Mouse (Mus musculus): ENCODE measurements around the gene Podxl2. TPM values are rescaled to one million over a fixed set of nuclear protein-coding genes. Genes with fewer than 3 reads are reported as not detected.

Gene Podxl2
- polyA plus RNA-seq, 1 experiment from 2014 or later, result 54.2 TPM

DNA sequence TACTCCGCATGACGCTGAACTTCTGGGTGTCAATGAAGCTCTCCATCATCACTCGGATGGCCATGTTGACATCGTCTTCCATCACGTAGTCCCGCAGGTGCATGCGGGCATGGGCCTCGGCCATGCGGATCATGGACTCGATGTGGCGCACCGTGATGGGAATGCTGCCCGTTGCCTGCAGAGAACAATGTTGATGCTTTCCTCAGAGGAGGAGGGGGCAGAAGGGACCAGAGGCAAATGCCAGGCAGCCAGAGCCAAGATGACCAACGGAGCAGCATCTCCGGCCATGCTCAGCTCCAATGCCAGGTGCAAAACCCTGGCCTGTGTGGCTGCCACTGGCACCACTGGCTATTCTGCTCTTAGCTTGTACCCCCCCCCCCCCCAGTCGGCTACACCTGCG lies 9.8 kb upstream of the Podxl2 start:
- Histone ChIP-seq H3K9ac (ENCODE audit: low read depth, low read length) (no peak overlapping the region), H3K27me3 (ENCODE audit: insufficient read depth, low read length) (no peaks in the 10 kb centered on the region), H3K4me2 (ENCODE audit: low read length) (no peak overlapping the region), H3K36me3 (ENCODE audit: insufficient read depth, low read length) (peaks cover 64% of the 10 kb centered on the region), H3K9me3 (replicated peaks; ENCODE audit: low read length) (no peaks in the 10 kb centered on the region), H3K27ac (no peak overlapping the region), H3K4me3 (replicated peaks; ENCODE audit: low read depth, low read length) (no peak overlapping the region), H3K4me1 (replicated peaks; ENCODE audit: insufficient read depth, low read length) (no peaks in the 10 kb centered on the region)
- TF ChIP-seq CTCF (IDR thresholded peaks at IDR 0.05; ENCODE audit: low read depth), result no peak
- 96% methylated on average over 17 of the region's 17 CpGs for WGBS
- ATAC-seq (replicated peaks; ENCODE audit: low FRiP score, low read depth), result no peak
- DNase-seq (ENCODE audit: low spot score), result no peak

DNA sequence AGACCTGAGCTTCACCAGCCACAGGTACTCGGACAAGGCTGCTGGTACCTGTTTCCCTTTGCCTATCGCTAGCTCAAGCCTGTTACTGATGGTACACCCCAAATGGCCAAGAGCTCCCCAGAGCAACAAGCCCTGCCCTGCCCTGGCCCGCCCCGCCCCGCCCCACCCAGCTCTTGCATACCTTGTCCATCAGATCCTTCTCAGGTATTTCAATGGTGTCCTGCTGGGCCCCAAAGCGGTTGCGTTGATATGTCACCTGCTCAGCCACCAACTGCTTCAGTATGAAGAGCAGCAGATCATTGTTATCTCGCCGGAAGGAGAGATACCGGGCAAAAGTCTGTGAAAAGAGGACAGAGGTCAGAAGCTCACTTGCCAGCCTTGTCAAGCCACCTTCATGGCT lies 9.4 kb upstream of the Podxl2 start:
- H3K27ac ChIP-seq, result no peak overlapping the region
- no peak for TF ChIP-seq CTCF (IDR thresholded peaks at IDR 0.05; ENCODE audit: low read depth)
- WGBS, result 91% methylated on average over 10 of the region's 10 CpGs
- no peaks in the 10 kb centered on the region for H3K4me1 ChIP-seq (replicated peaks; ENCODE audit: insufficient read depth, low read length)
- no peaks in the 10 kb centered on the region for H3K9me3 ChIP-seq (replicated peaks; ENCODE audit: low read length)
- H3K9ac ChIP-seq (ENCODE audit: low read depth, low read length), result no peak overlapping the region
- H3K36me3 ChIP-seq (ENCODE audit: insufficient read depth, low read length), result peaks cover 60% of the 10 kb centered on the region
- no peak overlapping the region for H3K4me3 ChIP-seq (replicated peaks; ENCODE audit: low read depth, low read length)
- no peak overlapping the region for H3K4me2 ChIP-seq (ENCODE audit: low read length)
- ATAC-seq (replicated peaks; ENCODE audit: low FRiP score, low read depth), result no peak
- no peak for DNase-seq (ENCODE audit: low spot score)
- H3K27me3 ChIP-seq (ENCODE audit: insufficient read depth, low read length), result no peaks in the 10 kb centered on the region

DNA sequence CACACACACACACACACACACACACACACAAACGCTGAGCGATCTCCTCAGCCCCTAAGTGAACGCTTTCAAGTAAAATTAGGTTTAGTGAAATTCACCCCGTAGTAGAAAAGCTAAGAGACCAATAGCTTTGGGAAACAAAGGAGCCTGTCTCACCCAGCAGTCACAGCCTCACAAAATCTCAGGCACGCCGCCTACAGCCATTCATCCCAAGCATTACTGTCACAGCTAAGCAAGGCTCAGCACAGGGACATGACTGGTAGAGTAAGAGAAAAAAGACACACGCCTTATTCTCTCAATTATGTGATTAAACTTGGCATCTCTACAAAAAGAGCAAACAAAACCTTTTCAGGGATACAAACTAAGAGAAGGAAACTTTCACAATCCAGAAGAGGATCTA lies 6.5 kb upstream of the Podxl2 start:
- Histone ChIP-seq H3K27ac (no peak overlapping the region), H3K4me2 (ENCODE audit: low read length) (no peak overlapping the region), H3K4me3 (replicated peaks; ENCODE audit: low read depth, low read length) (no peak overlapping the region), H3K27me3 (ENCODE audit: insufficient read depth, low read length) (no peaks in the 10 kb centered on the region), H3K4me1 (replicated peaks; ENCODE audit: insufficient read depth, low read length) (no peaks in the 10 kb centered on the region), H3K36me3 (ENCODE audit: insufficient read depth, low read length) (peaks cover 33% of the 10 kb centered on the region), H3K9me3 (replicated peaks; ENCODE audit: low read length) (no peaks in the 10 kb centered on the region), H3K9ac (ENCODE audit: low read depth, low read length) (no peak overlapping the region)
- no peak for ATAC-seq (replicated peaks; ENCODE audit: low FRiP score, low read depth)
- WGBS, result 87% methylated on average over 7 of the region's 7 CpGs
- no peak for DNase-seq (ENCODE audit: low spot score)
- no peak for TF ChIP-seq CTCF (IDR thresholded peaks at IDR 0.05; ENCODE audit: low read depth)

DNA sequence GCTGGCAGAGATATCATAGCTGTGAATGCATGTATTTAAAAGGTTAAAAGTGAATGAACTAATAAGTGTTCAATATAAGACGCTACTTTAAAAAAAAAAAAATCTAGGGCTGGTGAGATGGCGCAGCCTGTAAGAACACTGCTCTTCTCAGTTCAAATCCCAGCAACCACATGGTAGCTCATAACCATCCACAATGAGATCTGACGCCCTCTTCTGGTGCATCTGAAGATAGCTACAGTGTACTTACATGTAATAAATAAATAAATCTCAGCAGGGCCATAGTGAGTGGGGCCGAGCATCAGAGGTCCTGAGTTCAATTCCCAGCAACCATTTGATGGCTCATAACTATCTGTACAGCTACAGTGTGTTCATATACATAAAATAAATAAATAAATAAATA lies 4.6 kb upstream of the Podxl2 start:
- TF ChIP-seq CTCF (IDR thresholded peaks at IDR 0.05; ENCODE audit: low read depth), result peak; percentile 42; the same call in 1 of the 2 replicates
- DNase-seq (ENCODE audit: low spot score) (no peak), ATAC-seq (replicated peaks; ENCODE audit: low FRiP score, low read depth) (no peak)
- H3K4me3 ChIP-seq (replicated peaks; ENCODE audit: low read depth, low read length), result no peak overlapping the region
- H3K27ac ChIP-seq, result no peak overlapping the region
- H3K27me3 ChIP-seq (ENCODE audit: insufficient read depth, low read length), result no peaks in the 10 kb centered on the region
- H3K4me1 ChIP-seq (replicated peaks; ENCODE audit: insufficient read depth, low read length), result no peaks in the 10 kb centered on the region
- 66% methylated on average over 4 of the region's 4 CpGs for WGBS
- no peak overlapping the region for H3K4me2 ChIP-seq (ENCODE audit: low read length)
- H3K9me3 ChIP-seq (replicated peaks; ENCODE audit: low read length), result no peaks in the 10 kb centered on the region
- H3K36me3 ChIP-seq (ENCODE audit: insufficient read depth, low read length), result peaks cover 20% of the 10 kb centered on the region
- no peak overlapping the region for H3K9ac ChIP-seq (ENCODE audit: low read depth, low read length)

DNA sequence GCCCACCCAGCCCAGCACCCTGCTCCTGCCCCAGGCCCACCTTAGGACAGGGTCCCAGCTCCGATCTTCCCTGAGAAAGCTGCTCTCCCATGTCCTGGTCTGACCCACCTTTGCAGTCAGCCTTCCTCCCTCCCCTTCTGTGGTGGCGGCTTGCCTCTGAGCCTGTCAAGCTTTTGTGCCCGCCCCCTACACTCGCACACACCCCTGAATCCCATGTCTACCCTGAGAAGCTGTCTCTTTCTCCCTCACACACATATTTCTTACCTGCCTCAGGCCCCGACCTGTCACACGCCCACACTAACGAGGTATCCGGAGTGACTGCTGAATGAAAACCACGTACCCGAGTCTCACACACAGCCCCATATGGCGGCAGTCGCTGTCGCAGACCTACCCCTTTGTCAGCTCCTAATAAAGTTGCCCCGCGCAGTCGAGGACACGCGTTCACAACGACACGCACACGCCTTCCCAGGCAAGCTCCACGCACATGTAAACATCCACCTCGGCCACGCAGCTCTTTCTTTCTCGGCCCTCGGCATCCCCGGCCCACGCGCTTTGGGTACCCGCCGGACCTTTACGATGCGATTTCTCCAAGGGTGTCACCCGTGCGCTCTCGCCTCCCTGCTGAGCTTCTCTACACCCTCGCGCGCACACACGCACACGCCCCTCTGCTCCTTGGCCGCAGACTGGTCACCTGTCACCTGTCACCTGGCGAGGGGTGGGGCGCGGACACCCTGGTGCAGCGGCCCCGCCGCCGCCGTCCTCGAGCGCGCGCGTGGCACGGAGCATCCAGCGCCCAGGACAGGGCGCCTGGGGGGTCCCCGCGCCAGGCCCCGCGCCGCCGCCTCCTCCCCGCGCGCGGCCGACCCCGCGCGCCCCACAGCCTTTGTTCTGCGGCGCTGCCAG lies 628 bp downstream of the Podxl2 start:
- peak; percentile 59 for ATAC-seq (replicated peaks; ENCODE audit: low FRiP score, low read depth)
- peak overlapping the region; percentile 71 for H3K4me3 ChIP-seq (replicated peaks; ENCODE audit: low read depth, low read length)
- no peak for TF ChIP-seq CTCF (IDR thresholded peaks at IDR 0.05; ENCODE audit: low read depth)
- WGBS, result under 1% methylated on average over 66 of the region's 74 CpGs
- H3K36me3 ChIP-seq (ENCODE audit: insufficient read depth, low read length), result no peaks in the 10 kb centered on the region
- no peaks in the 10 kb centered on the region for H3K9me3 ChIP-seq (replicated peaks; ENCODE audit: low read length)
- H3K4me2 ChIP-seq (ENCODE audit: low read length), result peak overlapping the region; percentile 99
- no peak overlapping the region; the same call in 1 of the 2 replicates for H3K27ac ChIP-seq
- H3K27me3 ChIP-seq (ENCODE audit: insufficient read depth, low read length), result no peaks in the 10 kb centered on the region
- H3K4me1 ChIP-seq (replicated peaks; ENCODE audit: insufficient read depth, low read length), result no peaks in the 10 kb centered on the region
- DNase-seq (ENCODE audit: low spot score), result peak; percentile 47
- H3K9ac ChIP-seq (ENCODE audit: low read depth, low read length), result peak overlapping the region; percentile 81

DNA sequence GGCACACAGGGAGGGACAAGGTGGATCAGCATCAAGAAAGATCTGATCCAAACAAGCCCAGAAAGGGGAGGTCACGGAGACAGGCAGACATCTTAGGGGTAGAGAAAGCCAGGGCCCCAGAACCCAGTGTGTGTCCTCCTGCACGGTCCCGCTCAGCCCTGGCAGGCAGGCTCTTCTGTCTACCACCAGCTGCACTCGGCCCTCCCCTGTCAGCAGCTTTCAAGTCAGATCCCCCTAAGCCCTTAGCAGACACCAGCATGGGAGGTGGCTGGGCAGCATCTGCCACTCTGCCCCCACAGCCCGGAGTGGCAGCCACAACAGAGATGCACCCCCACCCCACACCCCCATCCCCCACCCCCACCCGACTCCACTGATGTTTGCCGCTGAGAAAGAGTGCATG lies 2.0 kb downstream of the Podxl2 start:
- ATAC-seq (replicated peaks; ENCODE audit: low FRiP score, low read depth) (no peak), DNase-seq (ENCODE audit: low spot score) (no peak)
- Histone ChIP-seq H3K9me3 (replicated peaks; ENCODE audit: low read length) (no peaks in the 10 kb centered on the region), H3K9ac (ENCODE audit: low read depth, low read length) (no peak overlapping the region), H3K36me3 (ENCODE audit: insufficient read depth, low read length) (no peaks in the 10 kb centered on the region), H3K4me2 (ENCODE audit: low read length) (no peak overlapping the region), H3K27ac (no peak overlapping the region), H3K27me3 (ENCODE audit: insufficient read depth, low read length) (no peaks in the 10 kb centered on the region), H3K4me3 (replicated peaks; ENCODE audit: low read depth, low read length) (no peak overlapping the region), H3K4me1 (replicated peaks; ENCODE audit: insufficient read depth, low read length) (no peaks in the 10 kb centered on the region)
- 51% methylated on average over 7 of the region's 7 CpGs for WGBS
- TF ChIP-seq CTCF (IDR thresholded peaks at IDR 0.05; ENCODE audit: low read depth), result no peak
